Mouse (Mus musculus) embryonic facial prominence, embryonic 11.5 days (tissue): ENCODE results near the gene Slc17a8. TPM values are rescaled to one million over a fixed set of nuclear protein-coding genes. Genes with fewer than 3 reads are reported as not detected.

Experiments used
- ATAC-seq: fragments of 200-750 bp; cut with Nextera tagmentation; replicated peaks from 2 replicates; pipeline ENCODE4 v1.8.0; 2017; ENCODE audit warnings: low read depth; ENCODE audit not compliant: insufficient number of reproducible peaks, low FRiP score, low TSS enrichment
- DNase-seq: peaks from one replicate; pipeline ENCODE4 v3.0.0-alpha.2; 2015; ENCODE audit warnings: low spot score
- H3K27ac ChIP-seq: fragments of 300-500 bp; sonication (generic); replicated peaks from 2 replicates; pipeline ENCODE4 v1.5.1; 2014; ENCODE audit warnings: mild to moderate bottlenecking, low read depth, low read length, control low read depth
- H3K27me3 ChIP-seq: fragments of 300-500 bp; sonication (generic); 2 replicates; pipeline ENCODE4 v1.6.1; 2014; ENCODE audit warnings: mild to moderate bottlenecking, low read length, moderate library complexity, mixed read lengths; ENCODE audit not compliant: control insufficient read depth, insufficient read depth
- H3K36me3 ChIP-seq: fragments of 300-500 bp; sonication (generic); replicated peaks from 2 replicates; pipeline ENCODE4 v1.6.1; 2014; ENCODE audit warnings: low read depth, mild to moderate bottlenecking, low read length, moderate library complexity, mixed read lengths; ENCODE audit not compliant: control insufficient read depth, insufficient read depth
- H3K4me1 ChIP-seq: fragments of 300-500 bp; sonication (generic); 2 replicates; pipeline ENCODE4 v1.6.1; 2014; ENCODE audit warnings: low read length, mixed read lengths; ENCODE audit not compliant: control insufficient read depth, insufficient read depth
- H3K4me2 ChIP-seq: fragments of 300-500 bp; sonication (generic); 2 replicates; pipeline ENCODE4 v1.6.1; 2014; ENCODE audit warnings: low read depth, mild to moderate bottlenecking, control low read depth, low read length, moderate library complexity
- H3K4me3 ChIP-seq: fragments of 300-500 bp; sonication (generic); 2 replicates; pipeline ENCODE4 v1.5.1; 2014; ENCODE audit warnings: low read depth, low read length, control low read depth
- H3K9ac ChIP-seq: fragments of 300-500 bp; sonication (generic); replicated peaks from 2 replicates; pipeline ENCODE4 v1.6.1; 2014; ENCODE audit warnings: mild to moderate bottlenecking, control low read depth, low read length
- H3K9me3 ChIP-seq: fragments of 300-500 bp; sonication (generic); replicated peaks from 2 replicates; pipeline ENCODE4 v1.6.1; 2016; ENCODE audit warnings: mild to moderate bottlenecking, low read length, inconsistent platforms, mixed read lengths; ENCODE audit not compliant: control insufficient read depth
- WGBS: fragments of 180-500 bp; shearing (Covaris S2); extraction: QIAGEN DNeasy Blood & Tissue Kit; methylation state at CpG from one replicate; pipeline ENCODE4 v1.1.7; 2014; 5-methylcytosine and 5-hydroxymethylcytosine counted together
- polyA plus RNA-seq: library from polyadenylated mRNA; unstranded; fragments of >200 nt; fragmentation: Nextera tagmentation; extraction: Ambion mirVana; gene quantifications from 2 replicates; pipeline ENCODE4 v1.2.1, GENCODE M21; 2014

The Slc17a8 gene
- polyA plus RNA-seq, 1 experiment from 2014 or later = 0.13 TPM

DNA sequence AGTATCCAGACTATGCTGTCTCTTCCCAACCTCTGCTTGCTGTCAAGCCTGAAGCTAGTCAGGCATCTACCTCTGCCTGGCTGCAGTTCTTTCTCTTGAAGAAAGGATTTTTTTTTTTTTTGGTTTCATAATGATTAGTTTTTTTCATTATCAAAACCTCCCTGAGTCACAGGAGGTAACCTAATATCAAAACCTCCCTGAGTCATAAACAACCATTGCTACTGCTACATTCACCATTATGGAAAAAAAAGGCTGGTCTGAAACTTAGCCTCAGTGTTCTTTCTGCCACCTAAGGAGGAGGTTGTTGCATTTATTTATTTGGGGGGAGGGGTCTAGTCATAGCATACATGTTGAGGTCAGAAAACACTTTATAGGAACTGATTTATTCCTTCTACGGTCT, 31.2 kb downstream of the Slc17a8 start:
- Histone ChIP-seq H3K27me3 (no peaks in the 10 kb centered on the region), H3K9ac (no peak overlapping the region), H3K4me3 (no peak overlapping the region), H3K4me2 (no peak overlapping the region), H3K27ac (no peak overlapping the region), H3K36me3 (no peaks in the 10 kb centered on the region), H3K9me3 (no peaks in the 10 kb centered on the region), H3K4me1 (no peaks in the 10 kb centered on the region)
- DNase-seq (no peak), ATAC-seq (no peak)
- WGBS = 97% methylated on average over 1 of the region's 1 CpGs

DNA sequence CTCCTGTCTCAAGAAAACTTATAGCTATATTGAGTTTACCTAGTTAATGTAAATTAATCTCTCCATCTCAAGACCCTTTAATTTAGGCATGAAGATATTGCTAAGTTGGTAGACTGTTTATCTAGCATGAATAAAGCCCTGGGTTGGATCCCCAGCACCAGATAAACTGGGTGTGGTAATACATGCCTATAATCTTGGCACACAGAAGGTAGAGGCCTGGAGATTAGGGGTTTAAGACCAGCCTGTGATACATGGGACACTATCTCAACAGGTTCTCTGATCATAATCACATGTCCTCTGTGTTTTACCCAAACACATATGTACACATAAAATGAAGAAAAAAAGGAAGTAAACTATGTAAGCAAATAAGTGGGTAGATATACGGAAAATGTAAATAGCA, 32.3 kb downstream of the Slc17a8 start:
- Histone ChIP-seq H3K27me3 (no peaks in the 10 kb centered on the region), H3K4me3 (no peak overlapping the region), H3K9ac (no peak overlapping the region), H3K4me1 (no peaks in the 10 kb centered on the region), H3K4me2 (no peak overlapping the region), H3K36me3 (no peaks in the 10 kb centered on the region), H3K9me3 (no peaks in the 10 kb centered on the region), H3K27ac (no peak overlapping the region)
- no peak for DNase-seq
- ATAC-seq = no peak
- 88% methylated on average over 1 of the region's 1 CpGs for WGBS

DNA sequence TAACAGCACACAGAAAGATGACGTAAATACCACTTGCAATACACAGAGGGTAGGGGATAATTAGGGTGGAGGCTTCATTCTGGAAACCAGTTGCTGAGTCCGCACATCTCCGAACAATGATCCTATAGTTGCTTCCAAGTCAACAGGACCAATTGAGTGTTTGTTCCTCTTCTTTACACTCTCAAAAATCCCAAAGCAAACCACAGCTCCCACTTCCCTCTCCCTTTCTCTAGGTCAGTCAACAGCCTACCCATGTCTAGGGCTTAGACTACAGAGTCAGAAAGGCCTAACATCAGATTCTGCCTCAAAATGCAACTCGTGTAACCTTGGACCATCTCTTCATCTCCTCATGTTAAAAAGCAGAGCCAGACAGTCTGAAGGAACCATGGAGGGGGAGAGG, 36.3 kb downstream of the Slc17a8 start:
- 89% methylated on average over 4 of the region's 4 CpGs for WGBS
- ATAC-seq = no peak

GRCm38 (mm10) chr10:89578801-89579200, 42.3 kb downstream of the Slc17a8 start:
- 87% methylated on average over 4 of the region's 4 CpGs for WGBS
- no peak for ATAC-seq

More for the DNA sequence above, 36.3 kb downstream of the Slc17a8 start:
- Histone ChIP-seq H3K9ac (no peak overlapping the region), H3K4me3 (no peak overlapping the region), H3K27me3 (no peaks in the 10 kb centered on the region), H3K4me2 (no peak overlapping the region), H3K9me3 (no peaks in the 10 kb centered on the region), H3K36me3 (no peaks in the 10 kb centered on the region), H3K27ac (no peak overlapping the region), H3K4me1 (no peaks in the 10 kb centered on the region)
- no peak for DNase-seq

GRCm38 (mm10) chr10:89577666-89578065, 43.4 kb downstream of the Slc17a8 start:
- ATAC-seq (no peak), DNase-seq (no peak)
- Histone ChIP-seq H3K36me3 (no peaks in the 10 kb centered on the region), H3K4me1 (no peaks in the 10 kb centered on the region), H3K4me2 (no peak overlapping the region), H3K27me3 (no peaks in the 10 kb centered on the region), H3K9me3 (no peaks in the 10 kb centered on the region), H3K9ac (no peak overlapping the region), H3K4me3 (no peak overlapping the region), H3K27ac (no peak overlapping the region)
- WGBS = 86% methylated on average over 3 of the region's 3 CpGs

More at GRCm38 (mm10) chr10:89578801-89579200, 42.3 kb downstream of the Slc17a8 start:
- no peak for DNase-seq
- Histone ChIP-seq H3K27ac (no peak overlapping the region), H3K4me3 (no peak overlapping the region), H3K9me3 (no peaks in the 10 kb centered on the region), H3K4me2 (no peak overlapping the region), H3K4me1 (no peaks in the 10 kb centered on the region), H3K9ac (no peak overlapping the region), H3K36me3 (no peaks in the 10 kb centered on the region), H3K27me3 (no peaks in the 10 kb centered on the region)

- 90% methylated on average over 3 of the region's 3 CpGs for WGBS
- Histone ChIP-seq H3K36me3 (no peaks in the 10 kb centered on the region), H3K9me3 (no peaks in the 10 kb centered on the region), H3K4me3 (no peak overlapping the region), H3K9ac (no peak overlapping the region), H3K27ac (no peak overlapping the region), H3K4me2 (no peak overlapping the region), H3K27me3 (no peaks in the 10 kb centered on the region), H3K4me1 (no peaks in the 10 kb centered on the region)
- ATAC-seq (no peak), DNase-seq (no peak)
Measured at GRCm38 (mm10) chr10:89573421-89573820, 47.6 kb downstream of the Slc17a8 start.

- Histone ChIP-seq H3K9ac (no peak overlapping the region), H3K4me3 (no peak overlapping the region), H3K4me2 (no peak overlapping the region), H3K4me1 (no peaks in the 10 kb centered on the region), H3K27me3 (no peaks in the 10 kb centered on the region), H3K27ac (no peak overlapping the region), H3K36me3 (no peaks in the 10 kb centered on the region), H3K9me3 (no peaks in the 10 kb centered on the region)
- ATAC-seq (no peak), DNase-seq (no peak)
- WGBS = 88% methylated on average over 6 of the region's 6 CpGs
Measured at GRCm38 (mm10) chr10:89572946-89573345, 48.1 kb downstream of the Slc17a8 start.

GRCm38 (mm10) chr10:89567391-89567790, 53.7 kb downstream of the Slc17a8 start:
- H3K4me1 ChIP-seq = no peaks in the 10 kb centered on the region
- no peak for DNase-seq
- no peak overlapping the region for H3K9ac ChIP-seq
- 86% methylated on average over 2 of the region's 2 CpGs for WGBS
- ATAC-seq = no peak
- no peaks in the 10 kb centered on the region for H3K9me3 ChIP-seq
- H3K4me3 ChIP-seq = no peak overlapping the region
- H3K27ac ChIP-seq = no peak overlapping the region
- no peak overlapping the region for H3K4me2 ChIP-seq
- H3K36me3 ChIP-seq = no peaks in the 10 kb centered on the region
- H3K27me3 ChIP-seq = no peaks in the 10 kb centered on the region
